21 mouse cellular contexts compared by ENCODE assay signal in the genomic region with DNA sequence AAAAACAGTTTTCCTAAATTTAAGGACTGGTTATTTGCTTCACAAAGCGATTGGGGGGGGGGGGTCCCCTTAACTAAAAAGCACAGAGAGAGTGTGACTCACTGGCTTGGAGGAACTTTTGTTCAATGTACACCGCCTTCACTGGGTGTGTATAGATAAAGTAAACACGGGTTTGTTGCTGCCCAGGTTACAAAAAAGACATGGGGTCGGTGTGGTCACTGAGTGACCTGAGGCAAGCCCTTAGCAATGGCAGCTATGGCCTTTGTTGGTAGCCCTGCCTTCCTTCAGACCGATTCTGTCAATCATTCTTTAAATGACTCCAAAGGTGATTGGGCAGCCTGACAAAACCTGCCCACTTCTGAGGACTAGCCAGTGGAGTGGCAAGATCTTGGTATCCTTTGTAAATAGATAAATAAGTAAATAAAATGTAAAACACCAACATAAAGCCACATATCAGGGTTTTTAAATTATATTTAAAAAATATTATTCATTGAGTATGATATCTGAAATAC. TPM values are rescaled to one million over a fixed set of nuclear protein-coding genes. Genes with fewer than 3 reads are reported as not detected.
DNase-seq lines count a peak whose midpoint lies in the region; ATAC-seq and TF ChIP-seq lines count a peak whose summit lies in the region.
"Had no signal": no experiment of that assay in that cellular context is flagged by ENCODE, and none has a peak within 500 bp of the region (broad histone marks: within the 10 kb centered on the region; RNA-seq: fewer than 3 reads in every experiment).

No protein-coding gene starts in this region.

- H3K4me3 ChIP-seq in kidney, embryonic 16.5 days (ENCODE audit: low read length) = no peak overlapping the region
- H3K4me3 ChIP-seq in liver, adult 2 months (ENCODE audit: insufficient read depth, low read depth, low read length) = no peak overlapping the region
- H3K4me3 ChIP-seq in liver, embryonic 11.5 days (ENCODE audit: low read depth, low read length) = no peak overlapping the region
- no peak overlapping the region for H3K4me3 ChIP-seq in stomach, embryonic 14.5 days (ENCODE audit: low read depth, low read length)
- H3K4me3 ChIP-seq: embryonic facial prominence, embryonic 13.5 days; forebrain, embryonic 12.5 days; heart, embryonic 10.5 days; hindbrain, embryonic 13.5 days had no signal

- H3K9me3 ChIP-seq in kidney, embryonic 16.5 days (ENCODE audit: low read length) = no peaks in the 10 kb centered on the region
- H3K9me3 ChIP-seq in liver, embryonic 11.5 days (ENCODE audit: control insufficient read depth, low read length) = no peaks in the 10 kb centered on the region
- no peaks in the 10 kb centered on the region for H3K9me3 ChIP-seq in stomach, embryonic 14.5 days (ENCODE audit: control insufficient read depth, low read depth, low read length)
- H3K9me3 ChIP-seq: embryonic facial prominence, embryonic 13.5 days; forebrain, embryonic 12.5 days; G1E; heart, embryonic 10.5 days; hindbrain, embryonic 13.5 days had no signal

- no peak overlapping the region for H3K27ac ChIP-seq in kidney, embryonic 16.5 days (ENCODE audit: low read length)
- no peak overlapping the region for H3K27ac ChIP-seq in liver, adult 2 months (replicated peaks; ENCODE audit: insufficient read depth, low read depth, low read length)
- no peak overlapping the region for H3K27ac ChIP-seq in liver, embryonic 11.5 days (ENCODE audit: low read depth, low read length)
- H3K27ac ChIP-seq in stomach, embryonic 14.5 days (ENCODE audit: low read length) = no peak overlapping the region
- H3K27ac ChIP-seq: embryonic facial prominence, embryonic 13.5 days; forebrain, embryonic 12.5 days; heart, embryonic 10.5 days; hindbrain, embryonic 13.5 days had no signal

- no peak overlapping the region for H3K9ac ChIP-seq in kidney, embryonic 16.5 days (replicated peaks; ENCODE audit: low read length)
- no peak overlapping the region for H3K9ac ChIP-seq in liver, adult 2 months (ENCODE audit: low read depth, low read length)
- no peak overlapping the region for H3K9ac ChIP-seq in liver, embryonic 11.5 days (ENCODE audit: low read depth, low read length)
- no peak overlapping the region for H3K9ac ChIP-seq in stomach, embryonic 14.5 days (replicated peaks; ENCODE audit: low read depth, low read length)
- H3K9ac ChIP-seq: embryonic facial prominence, embryonic 13.5 days; forebrain, embryonic 12.5 days; hindbrain, embryonic 13.5 days had no signal

- no peak for TF ChIP-seq CTCF in liver, adult 2 months (IDR thresholded peaks at IDR 0.05; ENCODE audit: low read depth, low read length)

- DNase-seq in kidney, adult 8-10 months = peak; percentile 57 to 74
- DNase-seq in liver, adult 2 months (ENCODE audit: extremely low read depth, low read depth, low spot score) = peak; percentile 83
- DNase-seq in liver, embryonic 11.5 days (ENCODE audit: low spot score) = no peak
- DNase-seq in spleen, postnatal 10 days (ENCODE audit: low spot score in 2 of 2) = no peak
- DNase-seq in spleen, adult 12 weeks (ENCODE audit: low spot score) = no peak
- DNase-seq: adrenal gland, adult 8-10 months; adrenal gland, postnatal 36 days; cerebellum, adult 11-12 months; cerebellum, adult 9-11 months; cerebellum, postnatal 36 days; gastrocnemius, postnatal 10 days; heart, adult 18-20 months; heart, postnatal 14 days had no signal

- no peak for ATAC-seq in kidney, embryonic 16.5 days (ENCODE audit: low FRiP score, low TSS enrichment)
- no peak for ATAC-seq in liver, embryonic 11.5 days (replicated peaks; ENCODE audit: low FRiP score)
- ATAC-seq in stomach, embryonic 14.5 days (ENCODE audit: insufficient number of reproducible peaks, insufficient read depth, low FRiP score, low read depth) = peak; percentile 35; the same call in 1 of the 2 replicates
- ATAC-seq: forebrain, embryonic 16.5 days had no signal

- H3K36me3 ChIP-seq in kidney, embryonic 16.5 days (ENCODE audit: insufficient read depth, low read length) = no peaks in the 10 kb centered on the region
- H3K36me3 ChIP-seq in liver, adult 2 months (ENCODE audit: control insufficient read depth, insufficient read depth, low read length) = no peaks in the 10 kb centered on the region
- no peaks in the 10 kb centered on the region for H3K36me3 ChIP-seq in liver, embryonic 11.5 days (ENCODE audit: control insufficient read depth, insufficient read depth, low read length)
- no peaks in the 10 kb centered on the region; the same call in none of the 2 replicates for H3K36me3 ChIP-seq in stomach, embryonic 14.5 days (ENCODE audit: control insufficient read depth, insufficient read depth, low read length)
- H3K36me3 ChIP-seq: G1E had no signal

- H3K79me2 ChIP-seq in liver, adult 2 months (ENCODE audit: control insufficient read depth, insufficient read depth, low read length) = no peaks in the 10 kb centered on the region

- H3K4me2 ChIP-seq in kidney, embryonic 16.5 days (replicated peaks; ENCODE audit: low read depth, low read length) = no peak overlapping the region
- H3K4me2 ChIP-seq in liver, embryonic 11.5 days = no peak overlapping the region
- H3K4me2 ChIP-seq in stomach, embryonic 14.5 days (replicated peaks; ENCODE audit: low read depth, low read length) = no peak overlapping the region
- H3K4me2 ChIP-seq: embryonic facial prominence, embryonic 13.5 days; forebrain, embryonic 12.5 days; hindbrain, embryonic 13.5 days had no signal

- no peaks in the 10 kb centered on the region for H3K27me3 ChIP-seq in kidney, embryonic 16.5 days (ENCODE audit: insufficient read depth, low read length)
- no peaks in the 10 kb centered on the region for H3K27me3 ChIP-seq in liver, adult 2 months (ENCODE audit: control insufficient read depth, insufficient read depth, low read length)
- H3K27me3 ChIP-seq in liver, embryonic 11.5 days (replicated peaks; ENCODE audit: control insufficient read depth, insufficient read depth, low read length) = no peaks in the 10 kb centered on the region
- H3K27me3 ChIP-seq in stomach, embryonic 14.5 days (ENCODE audit: control insufficient read depth, insufficient read depth, low read length) = no peaks in the 10 kb centered on the region
- H3K27me3 ChIP-seq: embryonic facial prominence, embryonic 13.5 days; forebrain, embryonic 12.5 days had no signal

- H3K4me1 ChIP-seq in kidney, embryonic 16.5 days (ENCODE audit: insufficient read depth, low read length) = peaks cover 3% of the 10 kb centered on the region
- H3K4me1 ChIP-seq in liver, adult 2 months (ENCODE audit: control insufficient read depth, insufficient read depth, low read length) = peaks cover 22% of the 10 kb centered on the region
- no peaks in the 10 kb centered on the region for H3K4me1 ChIP-seq in liver, embryonic 11.5 days (replicated peaks; ENCODE audit: control insufficient read depth, insufficient read depth, low read length)
- no peaks in the 10 kb centered on the region for H3K4me1 ChIP-seq in stomach, embryonic 14.5 days (ENCODE audit: control insufficient read depth, insufficient read depth, low read length)

- TF ChIP-seq POLR2A in liver, adult 2 months (IDR thresholded peaks at IDR 0.05; ENCODE audit: extremely low read depth, insufficient read depth, low read length) = no peak

- WGBS in kidney, embryonic 16.5 days = 77% methylated on average over 5 of the region's 5 CpGs
- WGBS in liver, adult 2 months = 36% methylated on average over 5 of the region's 5 CpGs
- WGBS in liver, embryonic 11.5 days = 62% methylated on average over 5 of the region's 5 CpGs
- 64% methylated on average over 5 of the region's 5 CpGs for WGBS in stomach, embryonic 14.5 days

RNA-seq across cellular contexts. Expression of a gene that starts 31.4 kb away (rescaled TPM):
- polyA plus RNA-seq in kidney, embryonic 16.5 days (2015; fragmentation: Nextera tagmentation; extraction: Ambion mirVana) = 10.2 and 11.2 TPM in 2 replicates
- 8.3 and 11.4 TPM in 2 replicates for total RNA-seq in liver, adult 2 months (2014; rRNA removed)
- 3.2 and 3.3 TPM in 2 replicates for polyA plus RNA-seq in liver, adult 2 months (2012; rRNA removed)
- polyA plus RNA-seq in liver, embryonic 11.5 days (2014; fragmentation: Nextera tagmentation; extraction: Ambion mirVana) = 5.2 and 6.2 TPM in 2 replicates
- polyA plus RNA-seq in stomach, embryonic 14.5 days (2014; fragmentation: Nextera tagmentation; extraction: Ambion mirVana) = 39.9 and 45.6 TPM in 2 replicates

Comparison
In these comparisons a context has a peak if more than half of its experiments do, and no peak if none do; other contexts are left out.
1. DNase-seq: peak in kidney, adult 8-10 months (2 of 2) and liver, adult 2 months (single experiment); none in liver, embryonic 11.5 days (single experiment), spleen, postnatal 10 days (0 of 2) and spleen, adult 12 weeks (single experiment).